Mouse (Mus musculus) c-Kit-negative CD71-positive TER-119-positive erythroid progenitor cells, embryonic 14.5 days (primary cell): ENCODE data around the gene Etaa1.
A peak's percentile ranks its signal among the peaks of the same experiment; 100 is the strongest.
"Not testable (repeated sequence)": the region's sequence is repeated elsewhere in the genome, so short reads cannot be mapped to it uniquely, and the experiment has no call there.

Experiments
- DNase-seq: peaks from one replicate; pipeline ENCODE4 v3.0.0-alpha.2; 2013; ENCODE audit warnings: low read depth, low spot score

Etaa1 gene

DNA sequence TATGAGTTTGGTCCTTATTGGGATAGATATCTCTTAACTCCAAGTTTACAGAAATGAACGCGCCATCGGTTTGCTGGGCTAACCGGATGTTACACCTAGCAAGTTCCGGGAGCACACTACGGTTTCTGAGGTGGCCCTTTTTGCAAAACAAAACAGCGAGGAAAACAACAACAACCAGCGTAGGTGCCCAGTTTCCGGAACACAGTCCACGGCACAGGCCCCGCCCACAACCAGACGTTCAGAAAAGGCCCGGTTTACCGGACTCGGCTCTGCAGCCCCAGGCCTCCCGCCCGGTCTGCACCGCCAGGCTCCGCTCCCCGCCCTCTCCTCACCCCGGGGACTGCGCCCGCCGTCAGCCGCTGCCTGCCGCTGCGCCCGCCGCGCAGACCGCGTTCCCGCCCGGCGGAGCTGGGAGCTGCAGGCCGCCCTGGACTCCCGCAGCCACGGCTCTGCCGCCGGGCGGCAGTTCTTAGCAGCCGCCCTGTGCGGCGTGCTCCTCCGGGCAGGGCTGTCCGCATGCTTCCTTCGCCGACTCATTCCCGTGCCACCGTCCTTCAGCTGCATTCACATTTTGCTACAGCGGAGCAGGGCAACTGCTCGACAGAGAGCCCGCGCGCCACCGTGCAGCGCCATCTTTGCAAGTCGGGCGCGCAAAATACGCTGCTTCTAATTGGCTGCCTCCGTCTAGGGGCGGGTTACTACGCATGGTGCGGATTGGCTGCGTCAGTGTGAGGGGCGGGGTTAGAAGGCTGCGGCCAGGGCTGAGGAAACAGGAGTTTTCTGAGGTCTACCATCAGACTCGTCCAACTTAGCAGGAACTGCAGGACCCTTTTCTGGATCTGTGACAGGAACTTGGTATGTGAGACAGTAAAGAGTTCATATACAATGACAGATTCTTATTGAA lies at the start of gene Etaa1:
Gene Etaa1 (minus strand): TSS at position 645 of the 904 bp plus-strand sequence.
- peak; percentile 87 for DNase-seq

GRCm38 (mm10) chr11:17994151-17994550 lies 40.5 kb upstream of the Etaa1 start:
- no peak for DNase-seq

DNA sequence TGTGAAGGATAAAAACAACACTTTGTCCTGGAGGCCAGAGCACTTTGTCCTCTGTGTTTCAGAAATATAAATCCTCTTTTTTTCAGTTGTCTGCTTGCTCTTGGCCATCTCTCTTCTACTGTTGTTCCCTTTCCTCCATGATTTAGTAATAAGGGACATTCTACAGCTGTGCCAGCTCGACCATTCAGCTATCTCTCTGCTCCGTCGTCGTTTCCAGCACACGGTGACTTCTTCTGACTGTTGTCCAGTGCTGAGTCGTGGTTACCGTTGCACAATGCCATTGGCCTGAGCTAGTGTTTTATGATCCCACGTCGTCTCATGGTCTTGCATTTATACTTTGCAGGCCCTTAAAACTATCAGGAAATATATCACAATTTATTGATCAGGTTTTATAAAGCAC lies 38.6 kb upstream of the Etaa1 start:
- DNase-seq = no peak

GRCm38 (mm10) chr11:17983331-17983730 lies 29.7 kb upstream of the Etaa1 start:
- DNase-seq = no peak

GRCm38 (mm10) chr11:17981246-17981645 lies 27.6 kb upstream of the Etaa1 start:
- no peak for DNase-seq

GRCm38 (mm10) chr11:17975581-17975980 lies 21.9 kb upstream of the Etaa1 start:
- DNase-seq = no peak

DNA sequence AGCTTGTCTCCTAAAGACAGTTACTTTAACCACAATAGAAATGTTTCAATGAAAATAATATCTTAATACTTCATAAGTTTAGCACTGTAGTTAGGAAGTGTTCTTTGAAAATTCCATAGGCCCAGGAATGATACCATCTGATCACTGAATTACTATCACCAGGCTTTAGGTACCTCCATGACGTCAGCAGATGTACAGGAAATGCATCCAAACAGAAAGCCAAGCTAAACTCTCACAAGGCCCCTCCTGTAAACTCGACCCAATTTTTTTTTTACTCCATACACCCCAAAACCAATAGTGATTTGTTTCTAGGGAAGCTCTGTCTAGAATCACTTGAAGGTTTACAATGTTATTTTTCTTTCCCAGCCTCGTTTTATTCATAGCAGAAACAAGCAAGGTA lies 884 bp downstream of the Etaa1 start:
- no peak for DNase-seq

DNA sequence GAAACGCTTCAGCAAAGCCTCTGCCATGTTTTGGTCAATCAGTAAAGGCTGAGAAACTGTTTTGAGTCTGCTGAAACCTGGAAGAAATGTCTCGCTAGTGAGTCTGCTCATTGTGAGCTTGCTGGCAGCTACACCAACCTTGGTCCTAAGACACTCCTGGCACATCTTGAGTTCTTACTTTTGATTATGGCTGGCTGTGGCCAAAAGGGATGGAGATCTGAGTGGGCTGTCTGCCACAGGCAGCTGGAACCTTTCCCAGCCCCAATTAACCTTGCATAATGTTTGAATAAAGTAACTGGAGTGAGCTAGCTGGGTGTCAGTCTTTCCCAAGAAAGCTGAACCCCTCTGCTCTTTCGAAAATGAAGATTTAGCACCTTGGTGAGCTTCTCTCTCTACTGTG lies 2.3 kb downstream of the Etaa1 start:
- DNase-seq = no peak

DNA sequence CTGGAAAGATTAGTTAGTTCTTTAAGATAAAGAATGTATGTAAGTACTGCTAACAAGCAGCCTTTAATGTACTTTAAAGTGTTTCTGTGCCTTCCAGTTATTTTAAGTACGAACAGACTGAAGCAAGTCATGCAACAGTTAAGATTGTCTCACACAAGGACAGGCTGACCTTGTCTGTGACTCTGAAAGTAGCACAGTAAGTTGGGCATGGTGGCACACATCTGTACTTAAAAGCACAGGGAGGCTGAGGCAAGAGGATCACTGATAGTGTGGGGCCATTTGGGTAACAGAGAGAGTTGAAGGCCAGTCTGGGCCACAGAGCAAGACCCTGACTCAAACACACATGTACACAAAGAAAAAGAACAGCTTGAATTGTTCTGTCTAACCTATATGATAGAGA lies 14.5 kb downstream of the Etaa1 start:
- no peak for DNase-seq

GRCm38 (mm10) chr11:17937931-17938330 lies 15.7 kb downstream of the Etaa1 start:
- no peak for DNase-seq

DNA sequence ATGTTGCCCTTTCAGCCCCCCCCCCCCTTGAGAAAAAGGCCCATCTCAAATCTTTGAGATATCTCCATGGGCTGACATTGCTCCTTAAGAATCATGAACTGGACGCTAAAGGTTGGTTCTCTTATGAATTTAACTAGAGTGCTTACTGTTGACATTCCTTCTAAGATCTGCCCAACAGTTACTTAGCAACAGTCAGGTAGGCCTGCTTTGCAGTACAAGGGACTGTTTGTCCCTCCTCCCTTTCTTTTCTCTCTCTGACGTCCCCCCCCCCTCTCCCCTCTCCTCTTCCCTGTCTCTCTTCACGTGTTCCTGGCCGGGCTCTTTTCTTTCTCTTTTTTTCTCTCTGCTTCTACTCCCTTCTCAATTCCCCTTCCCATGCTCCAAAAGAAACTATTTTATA lies 35.8 kb downstream of the Etaa1 start:
- no peak for DNase-seq

- no peak for DNase-seq
Observed at GRCm38 (mm10) chr11:17917101-17917500, 36.6 kb downstream of the Etaa1 start.

- DNase-seq = no peak
Observed at GRCm38 (mm10) chr11:17916486-17916885, 37.2 kb downstream of the Etaa1 start.

- not testable (repeated sequence) for DNase-seq
Observed at GRCm38 (mm10) chr11:17900996-17901395, 52.7 kb downstream of the Etaa1 start.
